Mouse (Mus musculus) liver, embryonic 11.5 days (tissue): Measurements from ENCODE around the gene Mei4. TPM values are rescaled to one million over a fixed set of nuclear protein-coding genes. Genes with fewer than 3 reads are reported as not detected.

Source experiments
- ATAC-seq: fragments of 200-750 bp; cut with Nextera tagmentation; replicated peaks from 2 replicates; pipeline ENCODE4 v1.8.0; 2017; ENCODE audit warnings: moderate number of reproducible peaks, mild to moderate bottlenecking, moderate TSS enrichment, moderate library complexity; ENCODE audit not compliant: low FRiP score
- DNase-seq: peaks from one replicate; pipeline ENCODE4 v3.0.0-alpha.2; 2017; ENCODE audit warnings: low spot score
- H3K27ac ChIP-seq: fragments of 300-500 bp; sonication (generic); 2 replicates; pipeline ENCODE4 v1.5.1; 2014; ENCODE audit warnings: mild to moderate bottlenecking, low read depth, low read length, control low read depth
- H3K27me3 ChIP-seq: fragments of 300-500 bp; sonication (generic); replicated peaks from 2 replicates; pipeline ENCODE4 v1.6.1; 2014; ENCODE audit warnings: low read length, mixed read lengths; ENCODE audit not compliant: control insufficient read depth, insufficient read depth
- H3K36me3 ChIP-seq: fragments of 300-500 bp; sonication (generic); 2 replicates; pipeline ENCODE4 v1.6.1; 2014; ENCODE audit warnings: mild to moderate bottlenecking, low read length, moderate library complexity, mixed read lengths; ENCODE audit not compliant: control insufficient read depth, insufficient read depth
- H3K4me1 ChIP-seq: fragments of 300-500 bp; sonication (generic); replicated peaks from 2 replicates; pipeline ENCODE4 v1.6.1; 2014; ENCODE audit warnings: low read length, mixed read lengths; ENCODE audit not compliant: control insufficient read depth, insufficient read depth
- H3K4me2 ChIP-seq: fragments of 300-500 bp; sonication (generic); 2 replicates; pipeline ENCODE4 v1.6.1; 2014; ENCODE audit warnings: mild to moderate bottlenecking, control low read depth, moderate library complexity
- H3K4me3 ChIP-seq: fragments of 300-500 bp; sonication (generic); 2 replicates; pipeline ENCODE4 v1.5.1; 2014; ENCODE audit warnings: low read depth, low read length, control low read depth
- H3K9ac ChIP-seq: fragments of 300-500 bp; sonication (generic); 2 replicates; pipeline ENCODE4 v1.6.1; 2014; ENCODE audit warnings: low read depth, low read length, control low read depth
- H3K9me3 ChIP-seq: fragments of 300-500 bp; sonication (generic); 2 replicates; pipeline ENCODE4 v1.6.1; 2016; ENCODE audit warnings: low read length, inconsistent platforms, mixed read lengths; ENCODE audit not compliant: control insufficient read depth
- WGBS: fragments of 180-500 bp; shearing (Covaris S2); extraction: QIAGEN DNeasy Blood & Tissue Kit; methylation state at CpG from one replicate; pipeline ENCODE4 v1.1.7; 2014; 5-methylcytosine and 5-hydroxymethylcytosine counted together
- polyA plus RNA-seq: library from polyadenylated mRNA; unstranded; fragments of >200 nt; fragmentation: Nextera tagmentation; extraction: Ambion mirVana; gene quantifications from 2 replicates; pipeline ENCODE4 v1.2.1, GENCODE M21; 2014

Gene Mei4
- polyA plus RNA-seq, 1 experiment from 2014 or later, result 0.16 TPM

- Histone ChIP-seq H3K9me3 (no peaks in the 10 kb centered on the region), H3K4me3 (no peak overlapping the region), H3K27me3 (no peaks in the 10 kb centered on the region), H3K27ac (no peak overlapping the region), H3K4me2 (no peak overlapping the region), H3K36me3 (no peaks in the 10 kb centered on the region), H3K4me1 (no peaks in the 10 kb centered on the region), H3K9ac (no peak overlapping the region)
- ATAC-seq, result no peak
- no peak for DNase-seq
- 60% methylated on average over 4 of the region's 4 CpGs for whole genome bisulfite sequencing
Measured at GRCm38 (mm10) chr9:81940533-81940932, 77.1 kb downstream of the Mei4 start.

DNA sequence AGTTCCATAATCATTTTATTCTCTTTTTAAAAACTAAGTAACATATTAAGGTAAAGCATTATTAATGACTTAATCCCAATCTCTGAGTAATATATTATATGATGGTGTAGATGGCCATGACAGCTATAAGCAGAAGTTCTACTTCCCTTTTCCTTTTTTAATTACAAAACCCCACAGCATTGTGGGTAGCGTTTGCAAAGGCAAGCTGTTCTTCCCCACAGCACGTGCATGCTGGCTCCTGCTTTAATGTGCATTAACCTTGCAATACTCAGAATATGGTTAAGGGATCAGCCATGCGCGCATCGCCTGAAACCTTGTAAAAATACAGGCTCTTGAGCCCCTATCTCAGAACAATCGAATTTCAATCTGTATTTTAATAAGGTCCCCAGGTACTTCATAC lies 82.2 kb downstream of the Mei4 start:
- Histone ChIP-seq H3K4me1 (no peaks in the 10 kb centered on the region), H3K27ac (no peak overlapping the region), H3K4me3 (no peak overlapping the region), H3K9me3 (no peaks in the 10 kb centered on the region), H3K9ac (no peak overlapping the region), H3K4me2 (no peak overlapping the region), H3K27me3 (no peaks in the 10 kb centered on the region), H3K36me3 (no peaks in the 10 kb centered on the region)
- 77% methylated on average over 6 of the region's 6 CpGs for WGBS
- DNase-seq (no peak), ATAC-seq (no peak)

DNA sequence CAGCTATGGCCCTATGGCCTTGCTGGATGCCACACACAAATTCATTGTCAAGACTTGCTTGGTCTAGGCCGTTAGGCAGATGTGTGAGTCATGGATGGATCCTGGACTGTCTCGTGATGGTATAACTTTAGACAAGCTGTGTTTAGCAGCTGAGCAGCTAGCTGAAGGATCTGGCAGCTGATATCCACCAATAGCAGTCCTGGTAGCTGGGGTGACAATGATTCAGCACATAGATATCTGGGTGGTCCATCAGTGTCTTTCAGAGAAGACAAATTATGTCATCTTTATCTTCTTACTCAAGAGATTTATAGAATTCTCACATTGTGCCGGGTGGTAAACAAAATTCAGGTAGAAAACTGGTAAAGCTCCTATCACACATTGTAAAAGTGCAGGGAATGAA lies 93.4 kb downstream of the Mei4 start:
- no peak overlapping the region for H3K4me3 ChIP-seq
- no peak overlapping the region for H3K27ac ChIP-seq
- no peak overlapping the region for H3K9ac ChIP-seq
- H3K9me3 ChIP-seq, result no peaks in the 10 kb centered on the region
- no peaks in the 10 kb centered on the region for H3K27me3 ChIP-seq
- H3K4me1 ChIP-seq, result no peaks in the 10 kb centered on the region
- H3K36me3 ChIP-seq, result no peaks in the 10 kb centered on the region
- H3K4me2 ChIP-seq, result no peak overlapping the region
- DNase-seq, result no peak
- 62% methylated on average over 3 of the region's 3 CpGs for WGBS
- no peak for ATAC-seq

DNA sequence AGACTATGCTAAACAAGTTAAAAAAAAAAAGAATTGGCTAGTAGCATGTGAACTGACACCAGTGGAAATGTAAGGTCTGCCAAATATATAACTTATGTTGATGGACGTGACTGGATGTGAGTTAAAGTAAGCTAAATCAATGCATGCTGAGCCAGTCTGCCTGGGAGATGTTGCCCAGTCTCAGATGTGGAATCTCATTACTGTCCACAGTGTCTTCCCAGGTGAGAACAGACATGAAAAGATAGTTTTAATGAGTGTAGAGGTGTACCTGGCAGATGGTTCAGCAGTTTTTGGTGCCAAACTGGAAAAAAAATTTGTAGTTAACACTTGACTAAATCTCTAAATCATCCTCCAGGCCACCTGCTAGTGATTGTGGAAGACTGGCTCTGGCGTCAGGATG lies 94.4 kb downstream of the Mei4 start:
- Histone ChIP-seq H3K4me3 (no peak overlapping the region), H3K27ac (no peak overlapping the region), H3K4me1 (no peaks in the 10 kb centered on the region), H3K27me3 (no peaks in the 10 kb centered on the region), H3K4me2 (no peak overlapping the region), H3K36me3 (no peaks in the 10 kb centered on the region), H3K9ac (no peak overlapping the region), H3K9me3 (no peaks in the 10 kb centered on the region)
- no peak for ATAC-seq
- 76% methylated on average over 2 of the region's 2 CpGs for WGBS
- no peak for DNase-seq

GRCm38 (mm10) chr9:81966765-81967164 lies 103.3 kb downstream of the Mei4 start:
- ATAC-seq, result no peak
- WGBS, result 82% methylated on average over 1 of the region's 1 CpGs
- DNase-seq, result no peak
- Histone ChIP-seq H3K4me2 (no peak overlapping the region), H3K27me3 (no peaks in the 10 kb centered on the region), H3K27ac (no peak overlapping the region), H3K4me1 (no peaks in the 10 kb centered on the region), H3K9ac (no peak overlapping the region), H3K9me3 (no peaks in the 10 kb centered on the region), H3K36me3 (no peaks in the 10 kb centered on the region), H3K4me3 (no peak overlapping the region)

DNA sequence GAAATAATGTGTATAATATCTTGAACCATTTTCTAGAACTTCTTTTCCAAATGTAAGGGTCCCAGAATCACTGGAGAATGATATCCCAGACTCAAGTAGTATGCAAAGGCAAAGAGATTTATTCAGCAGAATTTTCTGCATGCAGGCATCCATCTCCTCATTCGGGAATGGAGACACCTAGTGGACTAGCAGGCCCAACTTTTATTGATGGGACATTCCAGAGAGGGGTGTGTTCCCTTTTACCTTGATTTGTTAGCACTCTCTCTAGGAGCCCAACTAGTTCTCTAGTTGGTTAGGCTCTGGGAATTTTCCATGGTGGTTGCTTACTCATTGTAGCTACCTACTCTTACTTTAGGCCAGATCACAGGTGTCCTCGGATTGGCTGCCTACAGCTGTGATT lies 105.5 kb downstream of the Mei4 start:
- H3K4me2 ChIP-seq, result no peak overlapping the region
- H3K27me3 ChIP-seq, result no peaks in the 10 kb centered on the region
- H3K4me3 ChIP-seq, result no peak overlapping the region
- H3K4me1 ChIP-seq, result no peaks in the 10 kb centered on the region
- no peak overlapping the region for H3K27ac ChIP-seq
- no peak overlapping the region for H3K9ac ChIP-seq
- ATAC-seq (no peak), DNase-seq (no peak)
- H3K36me3 ChIP-seq, result no peaks in the 10 kb centered on the region
- 44% methylated on average over 2 of the region's 2 CpGs for WGBS
- no peaks in the 10 kb centered on the region for H3K9me3 ChIP-seq

- Histone ChIP-seq H3K4me2 (no peak overlapping the region), H3K9me3 (no peaks in the 10 kb centered on the region), H3K4me1 (no peaks in the 10 kb centered on the region), H3K4me3 (no peak overlapping the region), H3K27ac (no peak overlapping the region), H3K27me3 (no peaks in the 10 kb centered on the region), H3K9ac (no peak overlapping the region), H3K36me3 (no peaks in the 10 kb centered on the region)
- WGBS, result 88% methylated on average over 3 of the region's 3 CpGs
- DNase-seq, result no peak
- ATAC-seq, result no peak
Measured at GRCm38 (mm10) chr9:81982461-81982860, 119.0 kb downstream of the Mei4 start.

DNA sequence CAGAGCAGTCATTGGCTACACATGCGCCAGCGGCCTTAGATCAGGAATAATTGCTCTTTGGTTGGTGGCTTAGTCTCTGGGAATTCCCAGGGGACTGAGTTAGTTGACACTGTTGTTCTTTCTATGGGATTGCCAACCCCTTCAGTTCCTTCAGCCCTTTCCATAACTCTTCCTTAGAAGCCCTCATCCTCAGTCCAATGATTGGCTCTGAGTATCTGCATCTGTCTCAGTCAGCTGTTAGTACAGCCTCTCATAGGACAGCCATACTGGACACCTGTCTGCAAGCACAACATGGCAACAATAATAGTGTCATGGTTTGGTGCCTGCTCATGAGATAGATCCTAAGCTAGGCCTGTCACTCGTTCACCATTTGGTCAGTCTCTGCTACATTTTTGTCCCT lies 149.5 kb downstream of the Mei4 start:
- no peak overlapping the region for H3K27ac ChIP-seq
- WGBS, result 63% methylated on average over 3 of the region's 3 CpGs
- no peaks in the 10 kb centered on the region for H3K36me3 ChIP-seq
- no peak overlapping the region for H3K9ac ChIP-seq
- H3K4me1 ChIP-seq, result no peaks in the 10 kb centered on the region
- no peaks in the 10 kb centered on the region for H3K9me3 ChIP-seq
- no peak for ATAC-seq
- no peaks in the 10 kb centered on the region for H3K27me3 ChIP-seq
- DNase-seq, result no peak
- no peak overlapping the region for H3K4me2 ChIP-seq
- H3K4me3 ChIP-seq, result no peak overlapping the region

- no peak for DNase-seq
- Histone ChIP-seq H3K9ac (no peak overlapping the region), H3K27ac (no peak overlapping the region), H3K4me2 (no peak overlapping the region), H3K36me3 (no peaks in the 10 kb centered on the region), H3K4me1 (no peaks in the 10 kb centered on the region), H3K27me3 (no peaks in the 10 kb centered on the region), H3K4me3 (no peak overlapping the region), H3K9me3 (no peaks in the 10 kb centered on the region)
- no peak for ATAC-seq
- 84% methylated on average over 1 of the region's 1 CpGs for WGBS
Measured at GRCm38 (mm10) chr9:82042515-82043056, 179.1 kb downstream of the Mei4 start.
